Mouse (Mus musculus) retina, embryonic 14.5 days (tissue): ENCODE results near the gene Hist1h3i.

Source experiments
- DNase-seq: peaks from one replicate; pipeline ENCODE4 v3.0.0-alpha.2; 2015; ENCODE audit warnings: low spot score

Gene Hist1h3i

DNA sequence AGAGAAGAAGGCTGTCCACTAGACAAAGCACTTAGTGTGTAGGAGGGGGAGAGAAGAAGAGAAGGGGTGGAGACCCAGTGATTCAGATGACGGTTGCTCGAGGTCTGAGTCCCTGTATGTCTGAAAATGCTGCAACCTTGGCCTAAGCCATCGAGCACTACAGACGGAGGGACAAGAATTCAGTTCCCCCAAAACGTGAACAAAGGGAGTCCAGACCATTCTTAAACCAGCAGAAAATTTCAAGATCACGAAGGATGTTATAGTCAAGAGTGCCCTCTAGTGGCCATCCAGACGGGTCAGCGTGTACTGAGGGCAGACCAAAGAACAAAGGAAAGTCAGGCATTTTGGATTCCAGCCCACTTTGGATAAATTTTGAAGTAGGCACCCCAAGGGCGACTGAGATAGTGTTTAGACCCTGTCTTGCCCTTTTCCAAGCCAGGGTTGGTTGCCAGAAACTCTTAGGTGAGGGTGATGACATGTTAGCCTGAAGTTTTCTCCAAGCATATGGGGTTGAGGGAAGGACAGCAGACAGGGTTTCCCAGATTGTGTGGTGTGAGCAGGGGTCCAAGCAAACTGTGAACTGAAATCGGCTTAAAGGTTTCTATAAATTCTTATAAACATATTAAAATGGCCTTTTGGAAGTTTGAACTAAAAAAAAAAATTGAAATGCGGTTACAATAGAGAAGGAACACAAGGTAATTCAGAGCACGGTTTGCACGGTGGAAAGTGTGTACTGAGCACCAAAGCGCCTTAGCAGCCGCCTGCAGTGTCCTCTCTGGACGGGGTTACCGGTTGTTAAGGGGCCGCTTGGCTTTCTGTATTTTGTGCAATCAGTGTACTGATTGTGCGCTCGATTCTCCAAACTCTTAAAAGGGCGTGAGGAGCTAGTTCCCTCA lies 48.9 kb downstream of the Hist1h3i start:
- DNase-seq = peak; percentile 98

DNA sequence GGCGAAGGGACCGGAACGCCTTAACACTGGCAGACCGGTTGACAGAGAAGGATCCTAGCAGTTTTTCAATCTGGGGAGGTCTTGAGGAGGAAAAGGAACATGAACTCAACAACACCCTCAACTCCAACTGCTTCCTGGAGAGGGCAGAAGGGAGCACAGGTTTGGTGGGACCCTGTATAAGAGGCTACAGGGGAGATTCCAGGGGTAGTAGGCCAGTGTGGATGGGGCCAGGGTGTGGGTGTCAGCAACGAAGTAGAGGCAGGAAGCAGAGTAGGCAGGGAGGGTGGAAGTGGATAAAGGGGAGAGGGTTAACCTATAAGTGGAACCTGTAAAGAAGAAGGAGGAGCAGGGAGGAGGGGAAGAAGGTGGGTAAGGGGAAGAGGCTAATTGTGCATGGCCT lies 49.7 kb downstream of the Hist1h3i start:
- DNase-seq = peak; percentile 37
